Mouse (Mus musculus): ENCODE data around the gene Zbtb20. TPM values are rescaled to one million over a fixed set of nuclear protein-coding genes. Genes with fewer than 3 reads are reported as not detected.

Gene Zbtb20
- polyA plus RNA-seq, 1 experiment from 2014 or later: 47.6 TPM

DNA sequence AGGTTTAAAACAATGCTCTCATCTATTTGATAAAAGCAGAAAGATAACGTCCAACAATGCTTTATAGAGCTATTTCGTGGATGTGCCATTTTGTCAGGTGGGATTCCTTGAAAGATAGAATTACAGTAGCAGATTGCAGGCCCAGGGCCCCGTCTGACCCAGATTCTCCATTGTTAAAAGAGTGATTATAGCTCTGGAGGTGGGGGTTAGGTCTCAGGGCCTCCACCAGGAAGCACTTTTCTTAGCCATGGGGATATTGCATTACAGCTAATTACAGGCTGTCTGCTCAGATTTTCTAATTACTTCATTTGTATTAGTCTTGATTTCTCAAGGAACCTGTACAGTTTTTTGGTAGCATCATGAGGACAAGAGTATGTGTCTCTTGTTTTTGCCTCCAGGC, 798.7 kb downstream of the Zbtb20 start:
- H3K4me1 ChIP-seq (replicated peaks): no peaks in the 10 kb centered on the region
- H3K9me3 ChIP-seq (replicated peaks): no peaks in the 10 kb centered on the region
- H3K9ac ChIP-seq: no peak overlapping the region
- H3K36me3 ChIP-seq: no peaks in the 10 kb centered on the region
- H3K27ac ChIP-seq: no peak overlapping the region
- no peak overlapping the region for H3K4me3 ChIP-seq
- 66% methylated on average over 3 of the region's 3 CpGs for WGBS
- ATAC-seq (replicated peaks; ENCODE audit: insufficient number of reproducible peaks, insufficient read depth, low FRiP score, low read depth): no peak
- H3K27me3 ChIP-seq: no peaks in the 10 kb centered on the region
- no peak overlapping the region for H3K4me2 ChIP-seq

DNA sequence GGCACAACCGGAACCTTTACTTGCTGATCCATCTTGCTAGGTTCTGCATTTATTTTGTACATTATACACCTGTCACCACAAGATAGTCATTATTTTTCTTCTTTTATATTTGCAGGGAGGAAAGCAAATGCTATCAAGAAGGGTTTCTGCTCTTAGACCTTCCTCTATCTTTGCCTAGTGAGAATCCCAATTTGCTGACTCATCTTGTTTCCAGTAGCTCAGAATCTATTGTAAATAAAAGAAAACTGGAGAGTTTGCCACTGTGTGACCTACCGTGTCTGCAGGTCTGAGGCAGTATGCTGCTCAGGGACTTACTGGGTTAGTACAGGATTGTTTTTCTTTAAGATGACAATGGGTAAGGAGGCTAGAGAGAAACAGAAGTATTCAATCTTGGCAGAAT, 812.3 kb downstream of the Zbtb20 start:
- no peaks in the 10 kb centered on the region for H3K9me3 ChIP-seq (replicated peaks)
- 72% methylated on average over 2 of the region's 2 CpGs for WGBS
- H3K27ac ChIP-seq: no peak overlapping the region
- H3K4me1 ChIP-seq (replicated peaks): no peaks in the 10 kb centered on the region
- no peaks in the 10 kb centered on the region for H3K27me3 ChIP-seq
- H3K36me3 ChIP-seq: no peaks in the 10 kb centered on the region
- H3K4me3 ChIP-seq: no peak overlapping the region
- no peak overlapping the region for H3K4me2 ChIP-seq
- ATAC-seq (replicated peaks; ENCODE audit: insufficient number of reproducible peaks, insufficient read depth, low FRiP score, low read depth): no peak
- H3K9ac ChIP-seq: no peak overlapping the region

DNA sequence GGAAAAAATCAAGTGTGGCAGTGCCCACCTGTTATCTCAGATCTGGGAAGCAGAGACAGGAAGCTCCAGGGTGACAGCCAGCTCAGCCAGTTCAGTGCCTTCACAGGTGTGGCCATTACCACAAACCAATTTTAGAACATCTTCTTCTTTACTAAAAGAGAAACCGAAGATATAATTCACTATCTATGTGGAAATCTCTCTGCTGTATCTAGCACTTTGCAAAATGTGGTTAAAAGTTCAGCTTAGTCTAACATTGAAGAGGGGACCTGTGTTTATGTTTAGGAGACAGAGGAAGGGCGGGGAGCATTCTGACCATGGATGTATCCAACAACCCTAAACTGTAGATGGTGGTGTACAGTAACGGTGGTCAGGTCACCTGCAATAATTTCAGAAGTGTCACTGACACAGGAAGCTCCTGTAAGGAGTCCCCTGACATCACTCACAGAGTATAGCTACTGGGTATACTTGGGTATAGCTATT, 814.6 kb downstream of the Zbtb20 start:
- no peak overlapping the region for H3K27ac ChIP-seq
- ATAC-seq (replicated peaks; ENCODE audit: insufficient number of reproducible peaks, insufficient read depth, low FRiP score, low read depth): no peak
- no peak overlapping the region for H3K4me3 ChIP-seq
- H3K36me3 ChIP-seq: no peaks in the 10 kb centered on the region
- H3K9ac ChIP-seq: no peak overlapping the region
- H3K4me1 ChIP-seq (replicated peaks): no peaks in the 10 kb centered on the region
- no peak overlapping the region for H3K4me2 ChIP-seq
- H3K27me3 ChIP-seq: no peaks in the 10 kb centered on the region
- WGBS: 75% methylated on average over 3 of the region's 3 CpGs
- H3K9me3 ChIP-seq (replicated peaks): no peaks in the 10 kb centered on the region

DNA sequence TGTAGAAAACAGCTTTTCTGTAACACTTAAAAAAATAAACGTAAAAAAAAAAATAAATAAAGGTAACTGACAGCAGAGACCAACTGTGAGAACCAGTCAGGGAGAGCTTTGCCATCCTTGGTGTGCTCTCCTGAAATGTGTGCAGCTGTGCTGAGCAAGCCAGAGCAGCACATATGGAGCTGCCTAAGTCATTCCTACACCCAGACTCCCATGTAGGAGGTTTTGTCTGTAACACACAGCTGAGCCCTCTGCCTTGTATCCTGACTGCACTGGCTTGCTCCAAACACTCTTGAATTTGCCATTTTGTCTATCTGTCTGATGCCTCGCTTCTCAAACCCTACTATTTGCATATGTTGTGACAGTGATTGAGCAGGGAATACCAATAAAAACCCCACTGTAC, 815.2 kb downstream of the Zbtb20 start:
- WGBS: 76% methylated on average over 2 of the region's 2 CpGs
- no peaks in the 10 kb centered on the region for H3K36me3 ChIP-seq
- H3K4me3 ChIP-seq: no peak overlapping the region
- no peak overlapping the region for H3K27ac ChIP-seq
- H3K27me3 ChIP-seq: no peaks in the 10 kb centered on the region
- no peak for ATAC-seq (replicated peaks; ENCODE audit: insufficient number of reproducible peaks, insufficient read depth, low FRiP score, low read depth)
- H3K9ac ChIP-seq: no peak overlapping the region
- no peaks in the 10 kb centered on the region for H3K9me3 ChIP-seq (replicated peaks)
- no peaks in the 10 kb centered on the region for H3K4me1 ChIP-seq (replicated peaks)
- no peak overlapping the region for H3K4me2 ChIP-seq

DNA sequence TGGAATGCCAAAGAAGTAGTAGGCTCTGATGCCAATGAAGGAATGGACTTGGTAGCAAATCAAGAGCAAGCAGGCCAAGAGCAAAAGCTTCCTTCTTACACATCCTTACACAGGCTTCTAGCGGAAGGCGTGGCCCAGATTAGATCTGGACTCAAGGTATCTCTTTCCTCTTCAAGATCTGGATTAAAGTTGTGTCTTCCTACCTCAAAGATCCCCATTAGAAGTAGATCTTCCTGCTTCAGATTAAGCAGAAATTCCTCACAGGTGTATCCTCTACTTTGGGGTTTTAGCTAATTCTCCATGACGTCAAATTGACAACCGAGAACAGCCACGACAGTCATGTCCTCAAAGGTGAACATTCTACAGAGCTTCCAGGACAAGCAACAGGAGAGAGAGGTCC, 816.1 kb downstream of the Zbtb20 start:
- H3K27ac ChIP-seq: no peak overlapping the region
- WGBS: 90% methylated on average over 5 of the region's 5 CpGs
- H3K9me3 ChIP-seq (replicated peaks): no peaks in the 10 kb centered on the region
- H3K36me3 ChIP-seq: no peaks in the 10 kb centered on the region
- H3K27me3 ChIP-seq: no peaks in the 10 kb centered on the region
- no peaks in the 10 kb centered on the region for H3K4me1 ChIP-seq (replicated peaks)
- H3K4me3 ChIP-seq: no peak overlapping the region
- H3K9ac ChIP-seq: no peak overlapping the region
- no peak overlapping the region for H3K4me2 ChIP-seq
- no peak for ATAC-seq (replicated peaks; ENCODE audit: insufficient number of reproducible peaks, insufficient read depth, low FRiP score, low read depth)

MicroRNA genes within 50 kb of the gene (microRNA counts, 519-probe panel; counts per million panel counts)
- microRNA mmu-miR-568: not detected

Small RNA genes lying within 50 kb of the gene (microRNA-seq; reads per million reads assigned to microRNA genes)
- gene Mir568: not detected

Measured in heart, embryonic 15.5 days (tissue).